Mouse (Mus musculus) liver (tissue): ENCODE results near the gene Msmp.
A peak's percentile ranks its signal among the peaks of the same experiment; 100 is the strongest.
"Not testable (repeated sequence)": the region's sequence is repeated elsewhere in the genome, so short reads cannot be mapped to it uniquely, and the experiment has no call there.

ENCODE experiments used
- DNase-seq: peaks from one replicate; pipeline ENCODE4 v3.0.0-alpha.2; 2020; ENCODE audit warnings: mixed read lengths

Msmp gene

DNA sequence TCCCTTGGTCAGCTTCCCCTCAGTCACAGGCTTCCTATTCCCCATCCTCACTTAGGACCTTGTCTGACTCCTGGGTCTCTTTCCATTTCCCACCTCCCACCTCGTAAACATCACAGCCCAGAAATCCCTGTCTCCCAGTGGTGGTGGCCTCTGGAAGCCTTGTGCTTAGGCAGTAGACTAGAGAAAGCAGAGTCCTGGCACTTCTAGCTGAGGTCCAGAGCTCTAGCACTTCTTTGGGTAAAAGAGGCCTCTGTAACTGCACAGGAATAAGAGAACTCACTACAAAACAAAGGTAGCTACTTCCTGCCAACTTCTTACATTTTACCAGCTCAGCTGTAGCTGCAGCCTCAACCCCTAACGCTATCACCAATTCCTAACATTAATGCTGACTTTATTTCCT, 23.3 kb downstream of the Msmp start:
- DNase-seq, result no peak

- peak; percentile 63 for DNase-seq
Measured at GRCm38 (mm10) chr4:43560243-43560611, 24.1 kb downstream of the Msmp start.

DNA sequence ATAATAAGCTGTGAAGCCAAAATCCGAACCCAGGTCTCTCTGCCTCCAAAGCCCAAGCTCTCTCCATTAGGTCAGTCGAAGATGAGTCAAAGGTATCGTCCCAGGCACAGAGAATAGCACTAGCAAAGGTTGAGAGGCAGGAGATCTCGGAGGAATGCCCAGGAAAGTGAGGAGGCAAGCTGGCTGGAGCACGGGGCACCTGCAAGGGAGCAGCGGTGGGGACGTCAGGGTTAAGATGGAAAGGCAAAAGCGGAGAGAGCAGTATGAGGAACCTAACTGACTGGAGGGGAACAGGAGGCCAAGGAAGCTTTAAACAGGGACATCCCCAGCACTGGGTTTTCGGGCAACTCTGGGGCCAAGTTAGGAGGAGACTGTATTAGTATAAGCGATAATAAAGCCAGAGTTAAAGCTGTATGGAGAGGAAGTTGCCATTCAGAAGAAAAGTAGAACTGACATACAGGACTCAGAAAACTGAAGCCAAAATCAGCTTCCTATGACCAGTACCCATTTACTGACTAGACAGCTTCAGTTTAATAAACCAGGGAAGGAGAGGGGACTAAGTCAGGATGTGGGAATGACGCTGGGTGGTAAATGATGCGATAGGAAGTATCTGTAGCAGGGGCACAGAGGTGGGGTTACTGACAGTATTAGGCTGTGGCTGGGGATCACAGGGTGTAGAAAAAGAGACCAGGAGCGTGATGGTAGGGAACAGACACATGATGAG, 24.6 kb downstream of the Msmp start:
- DNase-seq, result peak; percentile 35

DNA sequence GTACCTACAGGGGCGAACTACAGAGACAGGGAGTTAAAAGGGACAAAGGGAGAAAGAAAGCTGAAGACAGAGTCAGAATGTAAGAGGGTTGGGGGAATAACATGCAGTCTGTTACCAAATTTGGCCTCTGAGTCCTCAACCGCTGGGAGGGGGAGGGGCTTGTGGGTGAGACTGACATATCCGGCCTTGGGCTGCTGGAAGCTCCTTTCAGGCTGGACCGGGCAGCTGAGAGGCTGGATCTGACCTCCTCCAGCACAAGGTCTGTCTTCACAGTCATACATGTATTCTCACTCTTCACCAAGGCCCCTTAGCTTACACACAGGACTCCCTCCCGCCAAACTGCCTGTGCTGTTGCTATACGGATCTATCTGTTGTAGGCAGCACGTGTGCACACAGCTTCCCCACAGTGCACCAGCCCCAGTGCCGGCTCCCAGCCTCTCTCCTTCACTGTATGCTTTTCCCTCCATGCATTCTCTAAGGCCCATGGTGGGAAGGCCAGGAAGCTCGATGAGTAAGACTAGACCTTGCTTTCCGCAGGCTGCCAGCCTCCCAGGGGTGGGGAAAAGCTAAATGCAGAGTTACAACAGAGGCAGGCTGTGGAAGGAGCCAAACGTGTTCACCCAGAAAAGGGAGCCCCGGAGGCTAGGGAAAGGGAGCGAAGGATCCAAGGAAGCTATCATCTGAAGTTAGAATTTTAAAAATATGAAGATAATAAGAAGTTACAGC, 25.5 kb downstream of the Msmp start:
- peak; percentile 80 for DNase-seq

- peak; percentile 59 for DNase-seq
Measured at GRCm38 (mm10) chr4:43558028-43558630, 26.2 kb downstream of the Msmp start.

DNA sequence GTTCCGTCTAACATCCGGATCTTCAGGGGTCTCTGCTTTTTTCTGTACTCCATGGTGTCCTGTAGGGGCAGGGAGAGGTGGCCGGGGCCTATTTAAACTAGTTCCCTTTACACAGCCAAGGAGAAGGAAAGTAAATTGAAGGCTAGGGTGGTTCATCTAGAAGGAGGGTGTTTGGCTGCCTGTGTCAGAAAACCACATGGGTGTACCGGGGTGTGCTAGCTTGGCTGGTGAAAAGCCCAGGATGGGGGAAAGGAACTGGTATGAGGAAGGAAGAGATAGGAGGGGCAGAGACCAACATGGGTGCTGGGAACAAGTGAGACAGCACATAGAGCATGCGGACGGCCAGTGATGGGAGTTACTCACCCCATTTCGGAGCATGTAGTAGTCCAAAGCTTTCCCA, 28.4 kb downstream of the Msmp start:
- DNase-seq, result no peak

DNA sequence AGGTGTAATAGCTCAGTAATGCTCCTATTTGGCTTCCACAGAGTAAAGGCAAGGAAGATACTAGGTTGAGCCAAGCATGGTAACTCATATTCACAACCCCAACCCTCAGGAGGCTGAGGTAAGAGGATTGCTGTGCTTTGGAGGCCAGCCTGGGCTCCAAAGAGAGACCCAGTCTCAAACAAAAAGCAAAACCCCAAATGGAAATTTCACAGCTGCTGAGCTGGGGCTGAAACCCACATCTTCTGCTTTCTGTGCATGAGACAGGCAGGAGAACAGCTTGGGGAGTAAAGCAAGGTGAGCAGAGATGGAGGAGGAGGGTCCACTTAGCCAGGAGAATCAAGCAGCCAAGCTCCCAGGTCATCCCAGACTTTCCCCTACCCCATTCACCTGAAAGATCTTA, 30.4 kb downstream of the Msmp start:
- DNase-seq, result no peak

DNA sequence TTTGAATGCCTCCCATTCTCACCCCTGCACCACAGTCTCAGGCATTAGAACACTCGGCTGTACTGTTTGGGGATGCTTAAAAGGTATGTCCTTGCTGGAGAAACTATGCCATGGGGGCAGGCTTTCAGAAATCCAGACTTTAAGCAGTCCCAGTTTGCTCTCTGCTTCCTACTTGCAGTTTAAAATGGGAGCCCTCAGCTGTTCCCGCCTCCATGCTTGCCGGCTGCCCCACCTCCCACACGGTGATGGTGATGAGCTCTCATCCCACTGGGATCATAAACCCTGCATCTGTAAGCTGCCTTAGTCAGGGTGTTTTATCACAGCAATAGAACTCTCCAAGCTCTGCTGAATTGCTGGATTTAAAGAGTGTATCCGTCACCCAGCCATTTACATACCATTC, 31.9 kb downstream of the Msmp start:
- no peak for DNase-seq

GRCm38 (mm10) chr4:43551854-43552253, 32.4 kb downstream of the Msmp start:
- not testable (repeated sequence) for DNase-seq

DNA sequence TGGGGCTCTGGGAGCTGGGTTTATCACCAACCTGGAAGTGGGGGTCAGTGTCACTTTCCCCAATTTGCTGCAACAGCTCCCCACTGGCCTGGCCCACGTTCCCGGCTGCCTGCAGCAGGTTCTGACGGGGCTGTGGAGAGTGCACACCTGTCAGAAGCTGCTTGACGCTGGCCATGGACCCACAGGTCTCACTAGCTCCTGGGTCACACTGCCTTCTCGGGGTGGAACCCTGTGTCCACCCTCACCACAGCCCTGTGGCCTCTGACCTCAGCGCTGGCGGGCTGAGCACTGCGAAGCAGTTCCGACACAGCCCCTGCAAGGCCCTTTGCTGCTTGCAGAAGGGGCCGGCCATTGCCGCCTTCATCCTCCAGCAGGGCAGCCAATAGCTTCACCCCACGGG, 35.2 kb downstream of the Msmp start:
- no peak for DNase-seq

DNA sequence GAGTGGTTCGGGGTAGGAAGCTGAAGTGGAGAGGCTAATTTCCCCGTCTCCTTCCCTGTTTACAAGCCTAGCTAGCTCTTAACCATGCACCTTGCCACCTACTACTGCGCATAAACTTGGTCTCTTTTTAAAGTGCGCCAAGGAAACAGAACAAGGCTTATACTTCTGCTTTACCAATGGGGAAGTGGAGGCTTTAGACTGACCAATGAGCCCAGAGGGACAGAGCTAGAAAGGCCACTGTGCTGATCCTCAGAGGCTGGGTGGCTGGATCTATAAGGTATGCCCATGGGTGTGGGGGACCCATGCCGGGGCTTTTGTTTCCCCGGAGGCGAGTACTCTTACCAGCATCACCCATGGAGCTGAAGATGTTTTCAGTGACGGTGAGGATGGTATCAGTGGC, 37.1 kb downstream of the Msmp start:
- DNase-seq, result no peak

GRCm38 (mm10) chr4:43546375-43547047, 37.8 kb downstream of the Msmp start:
- no peak for DNase-seq

DNA sequence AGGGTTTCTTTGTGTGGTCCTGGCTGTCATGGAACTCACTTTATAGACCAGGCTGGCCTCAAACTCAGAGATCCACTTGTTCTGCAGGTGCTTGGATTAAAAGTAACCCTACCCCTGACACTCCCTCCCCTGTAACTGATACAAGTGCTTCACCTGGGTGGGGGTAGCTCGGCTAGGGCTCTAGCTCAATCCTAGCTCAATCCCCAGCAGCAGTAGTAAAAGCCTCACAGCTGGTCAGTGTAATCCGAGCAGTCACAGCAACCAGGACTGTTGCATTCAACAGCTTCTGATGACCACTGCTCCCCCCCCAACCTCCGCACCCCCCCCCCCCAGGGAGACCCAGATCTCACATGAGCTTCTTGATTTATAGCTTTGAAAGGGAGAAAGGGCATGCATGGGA, 42.2 kb downstream of the Msmp start:
- no peak for DNase-seq

GRCm38 (mm10) chr4:43536031-43536430, 48.3 kb downstream of the Msmp start:
- no peak for DNase-seq

DNA sequence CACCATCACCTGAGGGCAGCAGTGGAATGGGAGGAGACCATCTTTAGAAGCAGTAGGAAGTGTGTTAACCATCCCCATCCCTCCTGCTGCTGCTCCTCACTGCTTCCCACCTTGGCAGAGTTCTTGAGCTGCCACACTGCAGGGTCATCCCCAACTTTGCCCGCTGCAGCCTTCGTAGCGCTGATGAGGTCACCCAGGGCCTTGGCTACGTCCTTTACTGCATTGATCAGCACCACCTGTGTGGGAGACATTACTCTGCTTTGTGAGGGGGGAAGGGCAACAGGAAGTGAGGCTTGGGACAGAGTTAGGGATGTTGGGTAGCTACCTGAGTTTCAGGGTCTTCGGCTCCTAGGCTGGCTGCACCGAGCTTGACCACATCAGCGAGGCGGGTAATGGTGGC, 48.7 kb downstream of the Msmp start:
- DNase-seq, result no peak

DNA sequence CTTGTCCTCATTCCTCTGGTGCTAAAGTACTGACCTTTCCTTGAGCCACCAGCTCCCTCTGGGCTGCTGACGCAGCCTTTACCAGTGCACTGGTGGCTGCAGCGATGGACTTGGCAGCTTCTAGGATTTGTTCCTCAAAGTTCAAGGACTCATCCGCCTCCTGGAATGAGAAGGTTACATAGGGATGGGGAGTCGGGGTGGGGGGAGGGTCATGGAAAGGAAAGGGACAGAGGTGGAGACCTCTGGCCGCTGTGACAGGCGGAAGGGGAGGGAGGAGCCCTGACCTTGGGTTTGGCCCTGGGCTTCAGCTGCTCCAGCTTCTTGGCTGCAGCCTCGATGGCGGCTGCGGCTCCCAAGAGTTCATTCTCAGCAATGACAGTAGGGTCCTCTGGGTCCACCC, 51.0 kb downstream of the Msmp start:
- no peak for DNase-seq
